Mouse (Mus musculus) sigmoid colon, adult 10 weeks (tissue): ENCODE measurements around the gene 1700025B11Rik. TPM values are rescaled to one million over a fixed set of nuclear protein-coding genes. Genes with fewer than 3 reads are reported as not detected.

Experiments
- polyA plus RNA-seq: library from polyadenylated mRNA; stranded (reverse); fragments of 350-450 nt; fragmentation: Illumina TruSeq; extraction: RNeasy Lipid Tissue Mini Kit (QIAGEN cat#74804); gene quantifications from one replicate; pipeline ENCODE4 v1.2.3, GENCODE M21; 2014; ENCODE audit warnings: low read depth, low replicate concordance

Gene 1700025B11Rik
- not detected for polyA plus RNA-seq

DNA sequence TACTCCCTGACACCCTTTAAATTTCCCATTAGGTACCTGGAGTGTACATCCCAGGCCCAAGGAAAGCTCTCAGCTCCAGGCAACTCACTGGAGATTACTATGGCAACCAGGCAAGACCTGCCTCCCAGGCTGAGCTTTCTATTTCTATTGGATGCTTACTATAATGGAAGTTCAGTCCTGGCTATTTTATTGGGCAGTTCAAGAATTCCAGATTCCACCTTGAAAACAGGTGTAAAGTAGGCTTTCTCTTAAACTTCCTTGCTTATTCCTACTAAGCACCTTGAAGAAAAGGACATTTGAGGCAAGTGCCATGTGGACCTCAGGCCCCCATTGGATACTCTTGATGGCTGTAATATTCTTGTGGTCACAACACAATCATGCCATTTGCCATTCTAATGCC, at the start of gene 1700025B11Rik:
TSS of gene 1700025B11Rik (minus strand) at position 101 of the 400 bp plus-strand sequence.

DNA sequence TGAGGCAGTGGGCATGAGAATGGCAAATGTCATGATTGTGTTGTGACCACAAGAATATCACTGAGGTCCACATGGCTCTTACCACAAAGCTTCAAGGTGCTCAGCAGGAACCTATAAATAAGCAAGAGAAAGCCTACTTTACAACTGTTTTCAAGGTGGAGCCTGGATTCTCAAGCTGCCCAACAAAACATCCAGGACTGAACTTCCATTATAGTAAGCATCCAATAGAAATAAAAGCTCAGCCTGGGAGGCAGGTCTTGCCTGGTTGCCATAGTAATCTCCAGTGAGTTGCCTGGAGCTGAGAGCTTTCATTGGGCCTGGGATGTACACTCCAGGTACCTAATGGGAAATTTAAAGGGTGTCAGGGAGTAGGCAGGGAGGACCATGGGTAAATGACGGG, 37.3 kb upstream of the 1700025B11Rik start, which contains the start of gene Gm36245:
TSS of gene Gm36245 (plus strand) at position 301 of the 400 bp plus-strand sequence.

DNA sequence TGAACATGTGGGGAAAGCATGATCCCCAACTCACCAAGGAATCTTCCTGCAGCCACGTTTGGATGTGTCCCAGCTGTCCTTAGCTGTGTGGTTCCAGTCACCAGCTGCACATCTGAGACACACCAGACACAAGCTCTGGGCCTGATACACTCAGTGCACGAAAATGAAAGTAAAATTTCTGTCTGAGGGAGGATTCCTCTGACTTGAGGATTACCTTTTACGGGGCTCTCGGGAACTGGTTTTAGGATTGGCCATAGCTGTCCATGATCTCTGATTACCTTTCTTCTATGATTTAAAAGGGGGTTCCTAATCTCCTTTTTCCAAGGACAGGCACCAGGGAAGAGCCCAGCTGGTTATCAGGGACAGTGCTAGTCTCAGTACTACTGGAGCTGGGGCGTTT, 34.3 kb upstream of the 1700025B11Rik start, which contains the start of gene Apol10b:
TSS of gene Apol10b (minus strand) at position 165 of the 400 bp plus-strand sequence.

DNA sequence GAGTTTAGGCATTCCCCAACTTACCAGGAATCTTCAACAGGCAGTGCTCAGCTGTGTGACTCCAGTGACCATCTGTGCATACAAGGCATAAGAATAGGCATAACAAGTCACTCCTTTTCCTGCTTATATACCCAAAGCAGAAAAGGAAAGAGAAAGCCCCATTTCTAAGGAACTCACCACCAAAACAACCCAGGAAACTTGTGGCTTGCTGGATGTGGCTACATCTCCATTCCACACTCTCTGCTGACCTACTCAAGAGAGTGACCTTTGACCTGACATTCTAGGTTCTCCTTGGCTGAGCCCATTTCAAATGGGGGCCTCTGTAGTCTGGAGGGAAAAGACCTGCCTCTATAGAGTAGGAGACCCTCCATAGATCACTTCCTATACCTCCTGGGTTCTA, 28.5 kb downstream of the 1700025B11Rik start, which contains the start of gene Apol7c:
TSS of gene Apol7c (minus strand) at position 101 of the 400 bp plus-strand sequence.

Other genes starting within 250 kb of the 1700025B11Rik start
- 31.7 TPM for gene Apol7a, start 162.8 kb downstream of the 1700025B11Rik start, polyA plus RNA-seq
- gene Apol9a, start 150.8 kb downstream of the 1700025B11Rik start, polyA plus RNA-seq: 1.4 TPM
- gene Apol7b, start 114.4 kb downstream of the 1700025B11Rik start, polyA plus RNA-seq: not detected
- 114 TPM for gene Apol10a, start 84.8 kb downstream of the 1700025B11Rik start, polyA plus RNA-seq
- gene Apol11a, start 53.6 kb downstream of the 1700025B11Rik start, polyA plus RNA-seq: 0.32 TPM
- 9.3 TPM for gene Apol7c, start 28.6 kb downstream of the 1700025B11Rik start, polyA plus RNA-seq
- gene Apol10b, start 34.2 kb upstream of the 1700025B11Rik start, polyA plus RNA-seq: 1.7 TPM
- not detected for gene Gm36245, start 37.4 kb upstream of the 1700025B11Rik start, polyA plus RNA-seq
- gene Apol11b, start 81.4 kb upstream of the 1700025B11Rik start, polyA plus RNA-seq: not detected
- gene Apol7e, start 137.0 kb upstream of the 1700025B11Rik start, polyA plus RNA-seq: 3.5 TPM
- 0.38 TPM for gene Apol9b, start 167.1 kb upstream of the 1700025B11Rik start, polyA plus RNA-seq
- not detected for gene Apol8, start 195.1 kb upstream of the 1700025B11Rik start, polyA plus RNA-seq